Mouse (Mus musculus): ENCODE results near the gene Kctd6.
"Not testable (repeated sequence)": the region's sequence is repeated elsewhere in the genome, so short reads cannot be mapped to it uniquely, and the experiment has no call there.

The Kctd6 gene

DNA sequence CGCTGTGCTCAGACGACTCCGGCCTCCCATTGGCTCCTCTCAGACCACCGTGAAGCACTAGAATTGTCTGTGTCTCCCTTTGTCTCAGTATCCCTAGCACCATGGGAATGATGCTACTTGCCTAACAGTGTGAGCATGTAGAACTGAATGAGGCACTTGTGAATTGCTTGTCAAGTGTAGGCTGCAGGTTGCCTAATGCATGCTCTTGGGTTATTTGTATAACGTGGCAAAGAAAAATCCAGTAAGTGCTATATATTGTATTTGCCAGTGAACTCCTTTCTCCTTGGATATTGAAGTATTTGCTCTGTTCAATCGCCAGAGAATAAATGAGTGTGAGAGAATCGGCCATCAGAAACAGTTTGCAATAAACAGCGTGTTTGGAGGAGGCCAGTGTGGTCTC lies 32.9 kb downstream of the Kctd6 start:
- DNase-seq (ENCODE audit: extremely low read depth, insufficient read length, low spot score), result no peak

DNA sequence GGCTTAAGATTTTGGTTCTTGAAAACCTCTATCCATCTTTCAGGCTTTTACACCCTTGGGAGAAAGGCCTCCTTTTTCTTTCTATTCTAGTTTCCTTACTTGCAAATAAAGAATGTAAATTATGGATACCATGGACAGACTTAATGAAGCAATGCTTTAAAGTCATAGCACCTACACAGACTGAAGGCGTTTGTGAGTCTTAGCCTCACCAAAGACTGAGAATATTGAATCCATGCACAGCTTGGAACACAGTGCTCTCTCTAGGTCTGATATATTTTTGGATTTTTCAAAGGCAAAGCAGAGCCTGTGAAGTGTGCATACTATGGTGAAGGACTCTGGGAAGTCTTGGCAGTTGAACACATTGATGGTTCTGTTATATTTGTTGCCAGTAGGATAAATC lies 35.3 kb downstream of the Kctd6 start:
- DNase-seq (ENCODE audit: extremely low read depth, insufficient read length, low spot score), result no peak

DNA sequence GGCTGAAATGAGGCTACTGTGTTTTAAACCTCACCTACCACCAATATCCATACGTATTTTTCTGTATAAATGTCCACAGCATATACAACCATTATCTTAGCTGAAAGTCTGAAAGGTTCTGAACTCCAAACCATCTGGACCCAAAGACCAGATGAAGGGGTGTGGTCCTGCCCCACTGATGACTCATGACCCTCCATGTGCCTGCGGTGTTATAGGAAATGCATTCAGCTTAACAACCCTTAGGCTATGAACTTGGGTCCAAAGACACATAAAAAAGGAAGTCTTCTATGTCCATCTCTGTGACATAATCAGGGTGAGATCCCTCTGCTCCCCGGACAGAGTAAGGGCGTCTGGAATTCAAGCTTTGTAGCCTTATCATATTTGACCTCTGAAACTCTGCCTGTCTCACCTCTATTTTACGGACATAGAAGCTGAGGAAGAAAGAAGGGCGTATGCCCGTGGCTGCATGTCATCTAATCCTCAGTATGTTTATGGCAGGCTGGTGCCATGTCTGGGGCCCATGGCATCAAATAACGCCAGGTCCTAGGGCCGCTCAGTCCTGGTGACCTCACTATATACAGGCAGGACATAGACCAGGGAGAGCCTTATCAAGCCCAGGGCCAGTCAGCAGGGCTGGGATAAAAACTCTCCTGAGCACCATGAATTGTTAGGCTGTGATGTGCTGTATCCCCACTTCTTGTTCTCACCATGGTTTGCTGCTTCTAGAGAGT lies 36.4 kb downstream of the Kctd6 start:
- no peak for DNase-seq (ENCODE audit: extremely low read depth, insufficient read length, low spot score)

DNA sequence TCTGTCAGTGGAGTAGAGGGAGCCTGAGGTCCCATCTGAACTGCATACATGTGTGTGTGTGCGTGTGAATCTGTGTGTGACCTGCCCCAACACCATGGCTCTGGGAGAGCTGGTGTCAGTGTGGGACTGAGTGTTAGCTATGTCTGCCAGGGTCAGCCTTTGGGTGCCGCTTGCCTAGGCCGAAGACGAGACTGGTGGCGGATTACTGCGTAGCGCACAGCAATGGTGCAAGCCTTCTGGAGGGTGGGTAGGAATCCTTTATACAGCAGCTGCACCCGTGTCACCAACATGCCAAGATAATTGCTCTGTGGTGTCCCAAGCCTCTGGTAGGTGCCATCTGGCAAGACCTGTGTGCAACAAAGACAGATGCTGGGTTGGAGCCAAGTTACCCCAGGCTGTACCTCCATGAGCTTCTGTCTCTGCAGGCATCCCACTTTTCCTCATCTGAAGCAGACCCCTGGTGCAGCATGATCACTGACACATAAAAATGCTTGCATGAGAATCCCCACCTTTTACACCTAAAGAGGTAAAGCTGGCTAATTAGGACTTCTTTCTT lies 37.5 kb downstream of the Kctd6 start:
- no peak for DNase-seq (ENCODE audit: extremely low read depth, insufficient read length, low spot score)

DNA sequence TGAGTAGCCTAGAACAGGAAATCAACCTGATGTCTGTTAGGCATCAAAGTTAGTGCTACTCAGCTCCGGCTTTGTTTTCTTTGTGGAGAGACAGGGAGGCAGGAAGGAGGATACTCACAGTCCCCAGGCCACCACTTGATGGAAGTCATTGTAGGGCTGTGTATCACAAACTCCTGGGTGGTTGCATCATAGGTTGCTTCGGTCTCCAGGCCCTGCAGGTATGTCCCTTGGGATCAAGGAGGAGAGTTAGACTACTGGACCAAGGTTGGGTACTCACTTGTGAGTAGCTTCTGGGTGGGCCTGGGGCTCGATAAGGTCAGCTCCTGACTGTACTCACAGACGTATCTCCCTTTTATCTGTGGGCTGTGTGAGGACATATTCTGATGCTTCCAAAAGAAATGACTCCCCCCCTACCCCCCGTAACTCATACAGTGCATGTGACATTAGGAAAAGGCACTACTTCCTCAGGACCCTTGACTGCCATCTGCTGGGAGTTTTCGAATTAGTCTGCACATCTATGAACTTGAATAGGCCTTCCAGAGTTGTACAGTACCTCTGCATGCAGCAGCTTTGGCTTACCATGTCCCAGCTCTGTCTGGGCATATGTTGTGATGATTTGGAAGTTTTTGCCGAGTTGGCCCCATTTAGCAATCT lies 41.3 kb downstream of the Kctd6 start:
- DNase-seq (ENCODE audit: extremely low read depth, insufficient read length, low spot score), result no peak

DNA sequence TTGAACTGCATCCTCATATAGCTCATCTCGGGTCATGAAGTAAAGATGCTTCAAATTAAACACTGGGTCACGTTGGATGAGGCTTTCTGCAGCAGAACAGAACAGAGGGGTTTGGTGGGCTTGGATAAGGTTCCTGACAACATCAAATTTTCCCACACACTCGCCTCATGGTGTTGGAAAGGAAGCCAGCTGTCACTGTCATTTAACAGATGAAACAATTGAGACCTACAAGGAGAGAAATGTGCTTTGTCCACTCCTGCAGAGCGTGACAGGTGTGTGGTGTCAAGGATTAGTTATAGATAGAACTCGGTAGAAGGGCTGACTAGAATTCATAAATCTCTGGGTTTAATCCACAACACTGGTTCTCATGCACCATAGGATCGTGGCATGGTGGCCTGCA lies 42.1 kb downstream of the Kctd6 start:
- DNase-seq (ENCODE audit: extremely low read depth, insufficient read length, low spot score), result no peak

DNA sequence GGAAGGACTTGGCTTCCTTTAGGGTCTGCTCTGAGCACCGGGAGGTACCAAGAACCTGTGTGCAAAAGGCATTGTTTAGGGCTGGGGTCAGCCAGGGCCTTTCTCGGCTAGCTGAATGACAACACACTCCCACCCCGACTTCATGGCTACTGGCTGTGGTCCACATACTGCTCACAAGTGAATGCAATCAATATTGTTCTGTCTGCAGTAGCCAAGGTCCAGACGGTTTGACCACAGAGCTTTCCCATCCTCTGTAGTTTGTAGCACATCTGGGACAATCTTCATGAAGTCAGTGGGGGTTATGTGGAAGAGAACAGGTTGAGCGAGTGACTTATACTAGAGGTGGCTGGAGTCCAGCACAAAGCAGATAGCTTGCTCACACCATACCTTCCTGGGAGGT lies 42.9 kb downstream of the Kctd6 start:
- no peak for DNase-seq (ENCODE audit: extremely low read depth, insufficient read length, low spot score)

DNA sequence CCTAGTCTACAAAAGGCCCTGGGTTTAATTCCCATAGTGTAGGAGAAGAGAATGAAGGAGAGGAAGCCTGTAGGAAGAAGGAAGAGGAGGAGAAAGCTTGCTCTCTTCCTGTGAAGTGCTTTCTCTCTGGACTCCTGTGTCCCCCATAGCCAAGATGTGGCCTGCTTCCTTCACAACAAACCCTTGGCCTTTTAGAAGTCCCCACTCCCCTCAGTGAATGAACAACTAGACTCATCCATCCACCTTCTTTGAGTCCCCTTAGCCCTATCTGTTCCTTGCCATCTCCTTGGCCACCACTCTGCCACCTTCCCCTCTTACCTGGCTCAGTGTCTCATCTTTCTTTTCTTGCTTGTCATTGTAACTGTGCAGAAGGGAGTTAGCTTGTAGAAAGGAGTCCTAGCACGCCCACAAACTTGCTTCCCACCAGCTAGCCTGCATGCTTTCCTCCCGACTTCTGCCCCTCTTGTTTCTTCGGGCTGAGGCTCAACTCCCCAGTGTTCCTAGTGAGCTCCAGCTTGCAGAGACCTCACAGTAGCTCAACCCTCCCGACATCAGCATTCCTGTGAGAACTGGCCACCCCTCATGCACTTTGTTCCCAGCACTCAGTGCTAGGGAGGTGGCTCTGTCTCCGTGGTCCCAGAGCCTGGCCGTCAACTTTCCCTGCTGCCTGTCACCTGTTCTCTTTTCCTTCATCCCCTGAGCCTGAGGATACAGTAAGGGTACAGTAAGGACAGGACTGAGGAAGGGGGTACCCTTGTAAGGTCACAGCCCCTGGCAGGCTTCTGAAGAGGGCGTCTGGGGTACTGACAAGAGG lies 43.8 kb downstream of the Kctd6 start:
- no peak for DNase-seq (ENCODE audit: extremely low read depth, insufficient read length, low spot score)

DNA sequence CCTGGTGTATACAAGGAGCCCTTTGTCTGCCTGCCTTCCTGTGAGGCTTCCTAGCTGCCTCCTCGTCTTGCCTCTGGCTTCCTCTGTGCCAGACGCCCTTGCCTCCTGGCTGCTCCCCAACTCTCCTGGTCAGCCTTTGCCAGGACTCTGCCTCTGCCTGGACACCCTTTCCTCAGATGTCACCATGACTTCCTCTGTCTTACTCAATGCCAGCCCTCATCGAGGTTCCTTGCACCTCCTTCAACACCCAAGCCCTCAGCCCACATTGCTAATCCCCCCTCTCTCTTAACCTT lies 44.3 kb downstream of the Kctd6 start:
- DNase-seq (ENCODE audit: extremely low read depth, insufficient read length, low spot score), result peak; percentile 68

DNA sequence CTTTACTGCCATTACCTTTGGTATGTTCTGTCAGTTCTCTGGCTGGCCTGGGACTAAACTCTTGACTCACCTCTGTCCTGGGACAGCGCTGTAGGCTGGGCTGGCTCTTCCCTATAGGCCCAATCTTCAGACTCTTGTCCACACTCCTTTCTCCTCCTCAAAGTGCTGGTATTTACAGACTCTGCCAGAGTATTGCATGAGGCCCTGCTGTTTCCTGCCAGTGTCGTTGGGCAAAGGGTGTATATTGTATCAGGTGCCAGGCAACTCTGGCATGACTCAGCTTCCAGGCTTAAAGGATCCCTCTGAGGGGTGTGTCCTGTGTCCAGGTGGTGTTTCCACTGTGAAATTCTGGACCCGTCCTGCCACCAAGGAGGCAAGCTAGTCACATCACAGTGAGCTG lies 44.8 kb downstream of the Kctd6 start:
- DNase-seq (ENCODE audit: extremely low read depth, insufficient read length, low spot score), result peak; percentile 75

DNA sequence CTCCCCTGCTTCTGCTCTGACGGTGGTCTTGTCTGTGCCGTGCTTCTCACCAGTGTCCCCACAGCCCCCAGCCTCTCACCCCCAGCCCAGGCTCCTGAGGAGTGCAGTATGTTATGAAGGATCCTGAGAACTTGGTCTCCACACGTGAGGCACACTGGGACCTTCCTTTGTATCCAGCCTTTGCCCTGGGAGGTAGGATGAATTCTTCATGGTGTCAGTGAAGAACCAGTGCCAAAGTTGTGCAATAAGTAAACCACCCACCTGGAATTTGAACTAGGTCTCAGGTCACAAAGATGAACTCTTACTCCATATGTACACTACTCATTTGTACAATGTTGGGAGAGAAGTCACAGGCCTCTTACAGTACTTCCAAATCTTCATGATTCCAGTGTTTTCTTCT lies 45.2 kb downstream of the Kctd6 start, which contains the start of gene Acox2:
Gene Acox2, minus strand, starts transcription at position 188 of the 400 bp plus-strand sequence.
- DNase-seq (ENCODE audit: extremely low read depth, insufficient read length, low spot score), result no peak

DNA sequence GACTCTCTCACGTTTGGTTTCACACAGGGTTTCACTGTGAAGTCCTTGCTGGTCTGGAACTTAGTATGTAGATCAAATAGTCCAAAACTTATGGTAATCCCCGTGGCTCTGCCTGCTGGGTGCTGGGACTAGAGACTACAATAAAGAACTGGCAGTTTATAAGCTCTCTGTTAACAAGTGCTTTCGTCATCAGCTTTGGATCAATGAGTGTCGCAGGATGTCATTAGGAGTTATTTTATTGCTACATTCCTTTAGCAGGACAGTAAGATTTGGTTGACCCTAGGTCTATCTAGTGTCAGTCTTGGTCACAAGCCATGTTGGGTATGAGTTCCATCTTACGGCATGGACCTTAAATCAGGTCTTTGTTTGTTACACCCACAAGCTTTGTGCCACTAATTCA lies 46.3 kb downstream of the Kctd6 start:
- no peak for DNase-seq (ENCODE audit: extremely low read depth, insufficient read length, low spot score)

DNA sequence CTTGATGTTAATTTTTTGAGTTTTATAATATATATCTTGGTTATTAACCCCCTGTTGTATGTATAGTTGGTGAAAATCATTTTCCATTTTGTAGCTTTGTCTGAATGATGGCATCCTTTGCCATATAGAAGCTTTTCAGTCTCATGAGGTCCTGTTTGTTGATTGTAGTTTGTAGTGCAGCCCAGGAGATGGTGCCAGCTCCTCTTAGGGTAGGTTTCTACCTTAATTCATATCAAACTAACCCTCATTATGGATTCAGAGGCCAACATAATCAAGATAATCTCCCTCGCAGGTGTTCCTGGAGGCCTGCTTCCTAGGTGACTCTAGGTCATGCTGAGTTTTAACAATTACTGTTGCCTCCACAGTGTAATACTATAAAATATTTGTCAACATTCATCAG lies 48.3 kb downstream of the Kctd6 start:
- DNase-seq (ENCODE audit: extremely low read depth, insufficient read length, low spot score), result no peak

DNA sequence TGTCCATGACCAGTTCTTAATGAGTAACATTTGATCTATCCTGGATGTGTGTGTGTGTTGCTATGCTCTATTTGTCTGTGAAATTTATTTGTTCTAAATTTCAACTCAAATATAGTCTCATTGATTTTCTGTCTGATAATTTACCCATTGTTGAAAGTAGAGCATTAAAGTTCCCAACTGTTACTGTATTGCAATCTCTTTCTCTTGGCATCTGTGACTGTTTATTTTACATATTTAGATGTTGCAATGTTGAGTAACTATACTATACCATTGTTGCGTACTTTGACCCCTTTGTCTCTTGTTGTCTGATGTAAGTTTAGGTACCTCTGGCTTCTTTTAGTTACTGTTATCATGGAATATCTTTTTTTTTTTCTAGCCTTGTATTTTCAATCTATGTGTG lies 50.4 kb downstream of the Kctd6 start:
- DNase-seq (ENCODE audit: extremely low read depth, insufficient read length, low spot score), result no peak

DNA sequence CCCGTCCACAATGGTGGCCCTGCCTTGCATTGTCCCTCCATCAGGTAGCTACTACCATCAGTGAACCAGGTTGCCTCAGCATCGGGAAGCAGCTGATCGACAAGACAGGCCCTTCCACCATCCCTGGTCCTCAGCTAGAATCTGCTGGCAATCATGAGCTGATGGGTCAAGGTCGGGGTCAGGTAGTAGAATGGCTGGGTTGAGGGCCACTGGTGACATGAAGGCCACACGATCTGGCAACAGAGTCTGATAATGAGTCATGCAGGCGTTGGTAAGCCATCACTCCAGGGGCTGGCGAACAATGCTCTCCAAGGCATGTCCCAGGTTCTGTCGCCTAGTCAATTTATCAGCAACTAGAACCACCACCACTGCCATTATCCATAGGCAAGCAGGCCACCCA lies 57.3 kb downstream of the Kctd6 start:
- not testable (repeated sequence) for DNase-seq (ENCODE audit: extremely low read depth, insufficient read length, low spot score)

All from 3134 (cell line).